Mouse (Mus musculus) right cerebral cortex, postnatal 10 days (tissue): ENCODE results near the gene Adssl1.
A peak's percentile ranks its signal among the peaks of the same experiment; 100 is the strongest.

Experiments
- DNase-seq, 2 experiments: peaks; one replicate each; pipeline ENCODE4 v3.0.0; 2021; ENCODE audit warnings: low spot score in 2 of 2

Gene Adssl1

DNA sequence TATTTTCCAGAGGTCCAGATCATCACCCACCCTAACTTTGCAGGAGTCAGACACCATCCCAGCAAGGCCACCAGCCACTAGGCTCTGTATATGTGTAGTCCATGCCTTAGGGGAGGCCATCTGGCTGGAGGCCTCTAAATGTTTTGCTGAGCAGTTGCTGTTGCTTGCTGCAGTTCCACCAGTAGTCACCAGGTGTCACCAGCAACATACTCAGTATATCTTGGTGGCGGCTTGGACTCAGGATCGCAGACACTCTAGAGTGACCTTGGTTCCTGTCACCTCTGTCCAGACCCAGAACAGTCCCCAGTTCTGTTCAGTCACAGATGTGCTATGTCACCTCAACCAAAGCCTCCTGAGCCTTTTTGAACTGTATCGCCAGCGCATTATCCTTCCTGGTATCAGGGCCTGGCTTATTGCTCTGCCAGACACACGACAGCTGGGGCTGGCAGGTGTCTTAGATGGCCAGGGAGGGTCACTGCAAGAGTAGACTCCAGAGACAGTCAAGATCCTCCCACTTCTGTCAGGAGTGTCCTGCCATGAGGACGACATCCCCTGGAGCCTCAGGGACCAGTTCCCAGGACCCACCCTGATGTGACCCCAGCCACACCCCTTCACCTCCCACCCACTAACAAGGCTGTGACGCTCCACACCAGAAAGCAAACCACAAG is 33.4 kb downstream of the Adssl1 start:
- DNase-seq = peak; percentile 87 to 90

DNA sequence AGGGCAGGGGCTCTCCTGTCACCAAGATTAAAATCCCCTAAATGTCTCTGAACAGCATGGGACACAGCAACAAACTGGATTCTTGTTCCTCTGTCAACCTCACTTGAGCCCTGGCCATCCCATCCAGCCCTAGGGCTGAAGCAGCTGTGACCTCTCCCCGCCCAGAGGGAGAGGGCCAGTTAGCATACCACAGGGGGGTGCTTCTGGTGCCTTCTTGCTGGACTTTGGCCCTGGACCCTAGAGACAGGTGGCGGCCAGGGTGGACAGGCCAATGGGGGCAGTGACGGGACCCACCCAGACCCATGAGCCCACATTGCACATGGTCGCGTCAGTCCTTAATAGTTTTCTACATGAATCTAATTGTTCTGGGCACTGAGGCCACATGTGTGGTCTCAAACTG is 34.2 kb downstream of the Adssl1 start:
- no peak for DNase-seq

DNA sequence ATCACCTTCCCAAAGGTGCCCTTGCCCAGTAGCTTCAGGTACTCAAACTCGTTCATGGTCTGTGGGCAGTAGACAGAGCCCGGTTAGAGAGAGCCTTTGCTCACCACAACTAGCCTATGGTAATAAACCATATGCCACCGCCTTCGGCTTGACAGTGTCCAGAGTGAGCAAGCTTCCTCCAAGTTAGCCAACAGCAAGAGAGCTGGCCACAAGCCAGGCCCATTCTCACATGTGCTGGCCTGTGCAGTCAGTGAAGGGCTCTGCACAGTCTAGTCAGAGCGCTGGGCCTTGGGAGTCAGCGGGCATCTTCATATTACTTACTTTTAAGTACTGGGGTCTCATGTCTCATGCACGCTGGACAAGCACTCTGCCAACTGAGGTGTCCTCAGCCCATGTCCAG is 38.8 kb downstream of the Adssl1 start:
- peak in 1 of 2 experiments; percentile 62 for DNase-seq

DNA sequence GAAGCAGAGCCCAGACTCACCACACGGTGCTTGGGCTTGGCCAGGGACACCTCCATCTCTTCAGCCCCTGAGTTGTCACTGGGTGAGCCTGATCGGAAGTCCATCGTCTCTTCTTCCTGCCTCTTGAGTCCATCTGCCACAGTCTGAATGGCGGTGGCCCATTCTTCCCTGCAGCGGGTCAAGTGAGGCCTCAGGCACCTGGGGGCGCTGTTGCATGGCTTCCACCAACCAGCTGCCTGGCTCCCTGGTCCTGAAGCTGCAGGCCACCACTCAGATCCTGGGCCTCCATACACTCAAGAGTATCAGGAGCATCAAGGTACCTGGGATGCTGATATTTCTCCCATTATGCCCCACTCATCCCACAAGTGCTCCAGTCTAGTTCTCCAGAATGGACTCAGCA is 39.3 kb downstream of the Adssl1 start:
- DNase-seq = peak in 1 of 2 experiments; percentile 74

DNA sequence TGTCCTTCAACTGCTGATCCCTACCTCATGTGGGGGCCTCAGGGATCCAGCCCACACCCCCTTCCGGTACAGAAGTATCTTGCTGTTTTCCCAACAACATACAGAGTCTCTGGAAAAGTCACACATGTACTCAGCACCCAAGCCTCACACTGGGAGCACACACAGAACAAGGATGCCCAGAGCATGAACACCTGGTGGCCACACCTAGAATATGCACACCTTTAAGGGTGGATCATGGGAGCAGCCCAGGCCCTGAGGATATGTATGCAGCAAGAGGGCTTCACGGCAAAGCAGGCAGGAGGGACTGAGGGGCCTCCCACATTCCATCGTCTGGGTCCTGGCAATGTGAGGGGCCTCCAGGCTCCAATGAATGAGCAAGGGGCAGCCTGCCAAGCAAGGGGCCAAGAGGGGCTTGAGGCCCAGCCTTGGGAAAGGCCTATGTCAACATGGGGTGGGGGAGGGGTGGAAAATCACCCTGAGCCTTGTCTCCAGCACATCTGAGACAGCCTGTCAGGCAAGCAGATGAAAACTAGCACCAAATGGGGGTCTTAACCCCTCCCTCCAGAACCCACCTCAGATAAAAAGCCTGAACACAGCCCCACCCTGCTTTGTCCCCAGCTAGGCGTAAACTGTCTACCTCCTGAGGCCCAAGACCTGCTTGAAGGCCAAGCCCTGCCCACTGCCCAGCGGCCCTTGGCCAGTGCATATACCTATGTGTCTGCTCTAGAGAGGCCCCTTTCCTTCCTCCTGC is 40.9 kb downstream of the Adssl1 start:
- DNase-seq = no peak

DNA sequence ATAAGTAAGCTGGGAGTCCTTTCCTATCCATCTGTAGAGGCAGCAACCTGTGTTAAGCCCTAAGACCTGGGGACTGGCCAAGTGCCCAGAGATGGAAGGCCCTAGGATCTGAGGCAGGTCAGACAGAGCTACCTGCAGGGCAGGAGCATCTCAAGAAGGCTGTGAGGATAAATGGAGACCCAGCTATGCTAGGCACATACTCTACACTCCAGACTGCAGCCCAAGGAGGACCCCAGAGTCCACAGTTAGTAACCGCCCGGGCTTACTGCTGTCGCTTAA is 41.4 kb downstream of the Adssl1 start:
- no peak for DNase-seq

DNA sequence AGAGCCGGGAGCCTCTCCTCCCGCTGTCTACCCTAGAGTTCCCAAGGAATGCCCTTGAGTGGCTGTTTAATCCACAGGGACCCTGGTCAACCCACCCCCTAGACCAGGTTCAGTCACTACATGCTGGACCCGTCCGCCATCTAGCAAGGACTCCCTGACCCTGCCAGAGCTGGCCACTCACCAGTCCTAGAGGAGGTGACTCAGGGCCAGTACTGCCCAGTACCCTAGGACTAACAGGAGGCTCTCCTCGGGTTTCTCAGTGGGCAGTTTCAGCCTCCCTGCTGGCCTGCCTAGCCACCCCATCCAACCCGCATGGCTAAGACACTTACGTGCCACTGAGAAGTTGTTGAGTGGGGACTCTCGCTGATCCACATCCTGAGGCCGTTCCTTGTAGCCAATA is 42.0 kb downstream of the Adssl1 start:
- no peak for DNase-seq

DNA sequence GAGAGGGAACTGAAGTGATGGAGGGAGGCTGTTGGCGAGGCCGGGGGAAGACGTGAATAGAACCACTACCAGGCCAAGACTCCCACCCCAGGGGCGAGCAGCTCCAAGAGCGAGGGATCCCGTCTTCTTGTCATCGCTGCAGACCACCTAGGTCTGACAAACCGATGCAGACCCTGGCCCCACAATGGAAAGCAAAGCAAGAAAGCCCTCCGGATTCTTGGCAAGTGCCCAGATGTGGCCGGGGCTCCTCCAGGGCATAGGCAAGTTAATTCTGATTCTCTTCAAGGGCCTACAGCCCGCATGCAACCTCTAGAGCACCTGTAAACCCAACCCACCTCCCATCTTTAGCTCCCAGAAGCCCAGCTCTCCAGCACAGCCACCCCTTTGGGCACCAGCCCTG is 43.5 kb downstream of the Adssl1 start:
- DNase-seq = no peak

DNA sequence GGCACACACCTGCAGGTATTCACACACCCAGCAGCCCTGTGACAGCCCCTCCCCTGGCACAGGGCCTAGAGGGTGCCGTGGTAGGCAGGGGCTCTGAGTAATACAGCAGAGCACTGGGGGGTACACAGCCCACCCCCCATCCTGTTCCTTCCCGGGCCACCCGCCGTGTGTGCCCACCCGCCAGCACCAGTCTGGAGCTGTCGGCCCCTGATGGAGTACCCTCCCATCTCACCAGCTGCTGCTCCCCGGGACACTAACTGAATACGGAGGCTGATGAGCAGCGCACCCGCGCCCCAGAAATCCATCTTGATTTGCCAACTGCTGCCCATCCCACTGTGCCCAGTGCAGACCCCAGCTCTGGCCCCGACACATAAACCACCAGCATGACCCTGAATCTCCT is 43.9 kb downstream of the Adssl1 start:
- no peak for DNase-seq

DNA sequence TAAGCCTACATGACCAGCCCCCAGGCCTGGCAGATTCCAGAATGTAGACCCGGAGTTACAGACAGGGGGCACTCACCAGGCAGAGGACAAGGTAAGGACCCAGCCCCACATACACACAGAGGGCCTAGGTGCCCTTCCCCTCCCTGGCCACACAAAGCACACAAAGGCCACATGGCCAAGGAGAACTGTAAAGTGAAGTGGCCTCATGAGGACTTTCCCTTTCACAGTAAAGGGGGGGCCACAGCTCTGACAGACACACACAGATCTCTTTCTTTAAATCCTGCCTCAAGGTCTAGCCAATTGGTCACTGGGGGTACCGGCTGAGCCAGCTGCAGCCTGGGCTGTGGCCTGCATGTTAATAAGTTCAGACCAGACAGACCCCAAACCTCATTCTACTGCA is 44.3 kb downstream of the Adssl1 start:
- no peak for DNase-seq

DNA sequence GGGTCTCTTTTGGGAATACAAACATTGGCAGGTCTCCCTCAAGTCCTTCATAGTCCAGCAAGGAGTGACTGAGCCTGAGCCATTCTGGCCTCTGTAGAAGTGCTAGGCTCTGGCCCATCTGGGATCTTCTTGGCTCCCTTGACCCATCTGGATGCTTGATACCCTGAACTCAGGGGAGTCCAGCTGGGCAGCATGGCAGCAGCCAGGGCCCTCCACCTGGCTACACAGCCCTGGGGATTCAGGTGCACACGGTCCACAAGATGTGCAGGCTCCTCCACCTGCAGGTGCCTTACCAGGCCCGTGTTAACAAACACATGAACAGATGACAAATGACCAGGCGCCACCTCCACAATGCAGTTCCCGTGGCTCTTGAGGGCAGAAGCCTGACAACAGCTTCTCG is 44.8 kb downstream of the Adssl1 start:
- DNase-seq = no peak

DNA sequence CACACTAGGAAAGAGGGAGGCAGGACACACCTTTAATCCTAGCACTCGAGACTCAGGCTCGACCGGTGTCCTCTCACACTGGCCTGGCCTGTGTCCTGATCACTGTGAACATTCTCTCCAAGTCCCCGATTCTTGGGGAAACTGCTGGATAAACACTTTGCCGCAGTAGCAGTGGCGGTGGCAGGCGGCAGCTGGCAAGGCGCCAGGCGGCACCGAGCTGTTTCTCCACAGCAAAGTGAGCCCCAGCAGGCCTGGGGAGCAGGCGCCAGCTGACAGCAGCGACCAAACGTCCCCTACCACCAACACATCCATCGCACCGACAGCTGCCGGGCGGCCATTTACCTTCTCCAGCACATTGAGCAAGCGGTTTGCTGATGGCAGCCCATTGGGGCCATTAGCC is 45.6 kb downstream of the Adssl1 start:
- peak; percentile 89 to 90 for DNase-seq

DNA sequence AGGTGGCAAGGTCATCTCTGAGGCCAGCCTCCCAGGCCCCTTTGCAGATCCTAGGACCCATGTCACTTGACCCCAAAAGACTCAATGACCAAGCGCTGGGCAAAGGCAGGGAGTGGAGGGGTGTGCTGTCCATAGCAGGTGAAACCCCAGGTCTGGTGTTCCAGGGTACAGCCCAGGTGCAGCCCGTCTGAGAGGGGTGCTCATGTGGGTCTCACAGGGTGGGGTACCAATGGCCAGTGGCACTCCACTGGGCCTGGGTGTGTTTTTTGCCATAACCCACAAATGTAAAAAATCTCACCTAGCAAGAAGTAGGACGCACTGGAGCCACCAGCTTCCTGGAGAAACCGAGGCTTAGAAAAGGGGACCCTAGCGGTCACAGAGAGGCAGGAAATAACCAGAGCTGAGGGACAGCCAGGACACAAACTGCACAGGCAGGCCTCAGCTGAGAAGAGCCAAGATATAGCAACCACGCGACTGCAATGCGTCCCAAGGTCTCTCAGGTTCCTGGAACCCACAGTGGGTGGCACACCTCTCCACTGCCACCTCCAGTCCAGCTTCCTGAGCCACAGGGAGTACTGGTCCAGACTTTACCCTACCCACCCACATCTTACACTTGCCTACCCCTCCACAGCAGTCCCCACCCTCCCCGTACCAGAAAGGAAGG is 46.2 kb downstream of the Adssl1 start:
- DNase-seq = no peak

DNA sequence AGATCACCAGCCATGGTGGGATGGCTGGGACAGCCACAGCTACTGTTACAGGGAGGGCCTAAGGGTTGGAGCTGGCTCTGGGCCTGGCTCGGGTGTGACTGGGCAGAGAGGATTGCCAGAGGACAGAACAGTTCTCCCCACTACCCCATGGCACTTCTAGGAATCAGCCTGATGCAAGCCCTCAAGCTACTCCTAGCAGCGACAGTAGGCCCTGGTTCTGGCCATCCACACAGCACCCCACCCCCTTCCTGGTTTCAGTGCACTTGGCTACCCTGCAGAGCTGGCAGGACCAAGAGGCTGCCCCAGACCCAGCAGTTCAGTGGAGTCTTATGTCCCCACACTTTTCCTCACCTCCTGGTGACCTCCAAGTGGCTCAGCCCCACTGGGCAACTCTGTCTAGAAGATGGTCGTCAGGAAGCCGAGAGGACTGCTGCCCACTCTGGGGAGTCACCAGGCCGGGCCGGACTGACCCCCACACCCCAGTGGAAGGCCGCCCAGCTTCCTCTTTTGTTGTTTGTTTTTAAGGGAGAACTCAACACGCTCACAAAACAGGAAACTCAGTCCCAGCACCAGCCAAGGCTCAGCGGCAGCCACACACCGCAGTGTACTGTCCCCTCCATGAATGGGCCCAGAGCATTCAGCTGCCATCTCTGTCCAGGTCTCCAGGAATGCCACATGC is 47.9 kb downstream of the Adssl1 start:
- DNase-seq = peak in 1 of 2 experiments; percentile 63

DNA sequence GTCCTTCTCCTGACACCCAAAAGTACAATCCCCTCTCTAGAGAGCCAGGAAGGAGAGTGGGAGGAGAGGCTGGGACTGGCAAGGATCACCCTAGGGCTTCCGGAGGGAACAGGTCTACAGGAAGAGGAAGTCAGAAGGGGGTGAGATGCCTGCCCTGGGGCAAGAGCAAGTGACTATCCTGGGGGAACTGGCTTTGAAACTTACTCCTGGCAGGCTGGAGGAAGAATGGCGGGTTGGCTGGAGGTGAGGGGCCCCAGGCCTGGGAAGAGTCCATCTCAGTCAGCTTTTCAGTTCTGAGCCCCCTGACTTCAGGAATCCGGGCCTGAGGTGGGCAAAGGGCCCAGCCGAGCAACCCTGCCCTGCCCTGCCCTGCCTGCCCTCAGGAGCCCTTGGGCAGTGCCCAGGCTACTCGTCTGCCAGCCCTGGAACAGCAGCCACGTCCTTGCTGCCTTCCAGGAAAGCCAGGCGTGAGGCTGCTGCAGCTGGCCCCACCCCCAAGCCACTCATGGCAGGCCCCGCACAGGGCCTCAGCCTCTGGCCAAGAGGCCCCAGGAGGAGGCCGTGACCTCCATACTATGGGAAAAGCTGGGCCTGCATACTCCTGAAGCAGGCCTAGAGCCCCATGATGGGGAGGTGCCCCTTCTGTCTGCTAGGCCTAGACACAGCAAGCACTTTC is 51.0 kb downstream of the Adssl1 start:
- DNase-seq = no peak

DNA sequence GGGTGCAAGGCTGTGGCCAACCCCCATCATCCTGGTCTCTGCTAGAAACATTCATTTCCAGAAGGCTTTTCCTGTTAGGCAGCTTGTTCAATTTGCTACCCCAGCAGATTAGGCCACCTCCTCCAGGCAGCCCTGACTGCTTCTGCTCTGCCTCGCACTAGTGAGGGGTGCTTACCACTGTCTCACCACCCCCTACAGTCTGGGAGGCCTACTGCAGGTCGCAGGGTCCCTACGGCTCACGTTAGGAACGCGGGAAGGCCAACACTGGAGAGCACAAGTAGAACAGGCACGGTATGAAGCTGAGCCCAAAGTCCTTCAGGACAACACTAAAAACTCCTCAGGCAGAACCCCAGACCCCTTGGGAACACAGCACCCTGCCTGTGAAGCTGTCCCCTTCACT is 52.0 kb downstream of the Adssl1 start:
- DNase-seq = no peak

DNA sequence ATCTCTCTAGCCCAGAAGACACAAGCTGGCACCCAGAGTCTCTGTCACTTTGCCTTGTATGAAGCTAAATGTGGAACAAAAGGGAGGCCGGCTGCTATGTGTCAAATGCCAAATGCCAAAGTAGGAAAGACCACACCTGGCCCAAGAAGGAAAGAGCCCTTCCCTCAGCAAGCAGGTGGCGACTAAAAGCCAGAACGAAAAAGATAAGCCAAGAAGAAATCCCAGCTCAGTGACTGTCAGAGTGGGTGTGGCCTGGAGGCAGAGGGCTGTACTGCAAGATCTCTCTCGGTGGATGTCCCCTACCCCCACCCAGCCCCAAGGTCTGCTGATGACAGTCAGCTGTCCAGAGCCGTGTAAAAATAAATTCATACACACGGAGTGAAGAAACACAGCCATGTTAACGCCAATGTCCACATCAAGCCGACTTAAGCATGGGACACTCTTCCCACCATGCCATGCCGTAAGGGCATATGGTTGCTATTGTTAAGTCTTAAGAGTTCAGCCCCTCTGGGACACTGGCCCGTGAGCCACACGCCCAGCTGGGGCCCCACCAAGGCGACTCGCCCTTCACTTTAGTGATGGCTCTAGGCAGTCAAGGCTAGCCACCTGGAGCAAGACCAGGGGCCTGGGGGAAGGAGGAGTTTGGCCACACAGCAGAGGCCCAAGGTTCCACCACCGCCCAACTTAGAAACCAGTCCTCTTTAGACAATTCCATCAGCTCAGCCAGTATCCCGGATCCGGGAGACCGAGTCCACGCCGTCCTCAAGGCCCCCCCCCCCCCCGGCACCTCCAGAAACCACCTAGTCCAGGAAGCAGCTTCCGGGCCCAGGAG is 53.1 kb downstream of the Adssl1 start:
- no peak for DNase-seq

DNA sequence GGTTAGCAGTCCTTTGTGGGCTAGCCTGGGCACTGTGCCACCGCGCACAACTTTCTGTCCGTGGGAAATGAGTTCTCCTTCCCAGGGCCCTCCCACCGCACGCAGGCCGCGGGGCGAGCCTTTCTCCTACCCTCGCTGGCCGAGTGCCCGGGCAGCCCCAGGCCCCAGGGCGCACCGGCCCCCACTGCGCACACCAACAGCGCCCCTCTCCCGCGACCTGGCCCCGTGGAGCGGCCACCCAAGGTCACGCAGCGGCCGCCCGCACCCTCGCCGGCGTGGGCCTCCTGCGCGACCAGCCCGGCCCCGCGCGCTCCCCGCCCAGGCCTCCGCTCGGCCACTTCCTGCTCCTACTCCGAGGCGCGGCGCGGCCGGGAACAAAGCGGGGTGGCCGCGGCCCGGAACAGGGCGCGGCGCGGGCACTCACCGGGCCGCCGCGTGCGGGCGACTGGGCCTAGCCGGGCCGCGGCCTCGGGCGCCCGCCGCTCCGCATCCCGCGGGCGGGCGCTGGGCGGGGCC is 53.8 kb downstream of the Adssl1 start:
- peak; percentile 77 to 78 for DNase-seq

DNA sequence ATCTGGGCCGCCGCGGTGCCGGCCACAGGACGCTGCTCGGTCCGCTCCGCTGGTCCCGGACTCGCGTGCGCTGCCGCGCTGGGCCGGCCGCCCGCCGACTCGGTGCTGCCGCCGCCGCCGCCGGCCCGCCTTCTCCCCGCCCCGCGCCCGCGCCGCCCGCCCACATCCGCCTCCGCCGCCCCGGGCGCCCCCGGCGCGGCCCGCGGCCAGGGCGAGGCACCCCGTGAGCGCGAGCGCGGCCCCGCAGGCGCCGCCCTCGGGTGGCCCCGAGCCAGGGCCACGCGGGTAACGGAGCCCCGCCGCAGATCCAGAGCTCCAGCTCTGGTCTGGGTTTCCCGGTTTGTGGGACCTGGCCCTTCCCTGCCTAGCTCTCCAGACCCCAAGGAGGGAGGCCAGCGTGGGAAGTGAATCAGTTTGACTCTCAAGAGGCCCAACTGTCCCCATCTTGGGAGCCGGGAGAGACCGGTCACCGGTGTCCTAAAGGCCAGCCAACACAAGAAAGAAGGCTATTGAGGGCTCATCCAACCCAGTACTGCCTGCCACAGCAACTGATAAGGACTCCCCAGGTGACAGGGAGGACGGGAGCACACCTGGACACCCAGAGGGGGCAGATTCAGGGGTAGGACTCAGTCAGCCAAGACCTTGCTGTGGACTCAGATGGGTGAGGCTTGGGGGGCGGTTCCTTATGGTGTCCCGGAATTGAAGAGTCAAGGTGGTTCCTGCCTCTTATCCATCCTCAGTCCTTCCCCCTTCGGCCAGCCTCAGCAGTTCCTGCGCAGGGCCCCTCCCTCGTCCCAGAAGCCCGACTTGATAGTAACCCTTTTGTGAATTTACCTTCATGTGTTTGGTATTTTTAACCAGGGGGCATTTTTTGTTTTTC is 54.5 kb downstream of the Adssl1 start, which contains the start of gene Akt1:
TSS of gene Akt1 (minus strand) at position 753 of the 880 bp plus-strand sequence.
- no peak for DNase-seq
